Mouse (Mus musculus) forebrain, embryonic 11.5 days (tissue): Measurements from ENCODE around the gene Isoc2a. TPM values are rescaled to one million over a fixed set of nuclear protein-coding genes. Genes with fewer than 3 reads are reported as not detected.

Experiments
- ATAC-seq: fragments of 200-750 bp; cut with Nextera tagmentation; replicated peaks from 2 replicates; pipeline ENCODE4 v1.8.0; 2017; ENCODE audit warnings: moderate TSS enrichment; ENCODE audit not compliant: low FRiP score
- DNase-seq: peaks from one replicate; pipeline ENCODE4 v3.0.0-alpha.2; 2017; ENCODE audit warnings: low spot score
- H3K27ac ChIP-seq: fragments of 300-500 bp; sonication (generic); 2 replicates; pipeline ENCODE4 v1.5.1; 2014; ENCODE audit warnings: low read depth, low read length
- H3K27me3 ChIP-seq: fragments of 300-500 bp; sonication (generic); 2 replicates; pipeline ENCODE4 v1.6.1; 2014; ENCODE audit warnings: mild to moderate bottlenecking, low read length, mixed read lengths; ENCODE audit not compliant: control insufficient read depth, insufficient read depth
- H3K36me3 ChIP-seq: fragments of 300-500 bp; sonication (generic); 2 replicates; pipeline ENCODE4 v1.6.1; 2014; ENCODE audit warnings: mild to moderate bottlenecking, low read length, moderate library complexity, mixed read lengths; ENCODE audit not compliant: control insufficient read depth, insufficient read depth
- H3K4me1 ChIP-seq: fragments of 300-500 bp; sonication (generic); replicated peaks from 2 replicates; pipeline ENCODE4 v1.6.1; 2014; ENCODE audit warnings: low read length, mixed read lengths; ENCODE audit not compliant: control insufficient read depth, insufficient read depth
- H3K4me2 ChIP-seq: fragments of 300-500 bp; sonication (generic); 2 replicates; pipeline ENCODE4 v1.6.1; 2014; ENCODE audit warnings: low read depth, mild to moderate bottlenecking, low read length, moderate library complexity, mixed read lengths; ENCODE audit not compliant: severe bottlenecking
- H3K4me3 ChIP-seq: fragments of 300-500 bp; sonication (generic); 2 replicates; pipeline ENCODE4 v1.5.1; 2014; ENCODE audit warnings: low read depth, low read length
- H3K9ac ChIP-seq: fragments of 300-500 bp; sonication (generic); 2 replicates; pipeline ENCODE4 v1.6.1; 2014; ENCODE audit warnings: low read length
- H3K9me3 ChIP-seq: fragments of 300-500 bp; sonication (generic); 2 replicates; pipeline ENCODE4 v1.6.1; 2016; ENCODE audit warnings: low read length, mixed read lengths; ENCODE audit not compliant: control insufficient read depth
- WGBS: fragments of 180-500 bp; shearing (Covaris S2); extraction: QIAGEN DNeasy Blood & Tissue Kit; methylation state at CpG from one replicate; pipeline ENCODE4 v1.1.7; 2014; 5-methylcytosine and 5-hydroxymethylcytosine counted together
- polyA plus RNA-seq: library from polyadenylated mRNA; unstranded; fragments of >200 nt; fragmentation: Nextera tagmentation; extraction: Ambion mirVana; gene quantifications from 2 replicates; pipeline ENCODE4 v1.2.1, GENCODE M21; 2014

Gene Isoc2a
- polyA plus RNA-seq, 1 experiment from 2014 or later, result 0.75 TPM

DNA sequence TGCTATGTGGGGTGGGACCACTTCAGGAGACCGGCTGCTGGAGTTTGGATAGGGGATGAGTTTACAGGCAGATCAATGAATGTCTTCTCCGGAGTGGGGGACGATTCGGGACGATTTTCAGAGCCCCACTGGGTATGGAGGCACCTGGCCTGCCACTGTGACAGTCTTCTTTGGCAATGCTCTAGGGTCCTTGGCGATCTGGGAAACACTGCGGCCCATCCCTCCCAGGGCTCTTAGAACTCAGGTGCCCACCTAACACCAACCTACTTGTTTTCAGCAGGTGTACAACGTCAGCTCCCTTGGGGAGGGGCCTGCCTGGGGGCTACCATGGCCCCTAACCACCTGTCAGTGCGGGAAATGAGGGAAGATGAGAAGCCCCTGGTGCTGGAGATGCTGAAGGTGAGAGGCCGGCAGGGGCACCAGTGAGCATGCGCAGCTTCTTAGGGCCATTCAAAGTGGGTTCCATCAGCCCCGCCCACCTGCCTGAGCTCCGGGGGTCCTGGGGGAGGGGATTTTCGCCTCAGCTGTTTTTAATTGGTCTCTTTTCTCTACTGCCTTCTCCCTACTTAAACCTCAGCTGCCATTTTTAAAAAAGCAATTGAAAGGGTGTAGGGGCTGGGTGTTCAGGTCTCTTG is 46.1 kb downstream of the Isoc2a start:
- H3K27me3 ChIP-seq, result no peaks in the 10 kb centered on the region
- H3K9ac ChIP-seq, result peak overlapping the region; percentile 71
- H3K4me1 ChIP-seq, result peaks cover 45% of the 10 kb centered on the region
- peak overlapping the region; percentile 81 for H3K4me2 ChIP-seq
- ATAC-seq (peak; percentile 53), DNase-seq (peak; percentile 93)
- no peaks in the 10 kb centered on the region for H3K9me3 ChIP-seq
- peaks cover 5% of the 10 kb centered on the region; the same call in 1 of the 2 replicates for H3K36me3 ChIP-seq
- H3K4me3 ChIP-seq, result peak overlapping the region; percentile 31
- WGBS, result under 1% methylated on average over 14 of the region's 14 CpGs
- H3K27ac ChIP-seq, result peak overlapping the region; percentile 97

DNA sequence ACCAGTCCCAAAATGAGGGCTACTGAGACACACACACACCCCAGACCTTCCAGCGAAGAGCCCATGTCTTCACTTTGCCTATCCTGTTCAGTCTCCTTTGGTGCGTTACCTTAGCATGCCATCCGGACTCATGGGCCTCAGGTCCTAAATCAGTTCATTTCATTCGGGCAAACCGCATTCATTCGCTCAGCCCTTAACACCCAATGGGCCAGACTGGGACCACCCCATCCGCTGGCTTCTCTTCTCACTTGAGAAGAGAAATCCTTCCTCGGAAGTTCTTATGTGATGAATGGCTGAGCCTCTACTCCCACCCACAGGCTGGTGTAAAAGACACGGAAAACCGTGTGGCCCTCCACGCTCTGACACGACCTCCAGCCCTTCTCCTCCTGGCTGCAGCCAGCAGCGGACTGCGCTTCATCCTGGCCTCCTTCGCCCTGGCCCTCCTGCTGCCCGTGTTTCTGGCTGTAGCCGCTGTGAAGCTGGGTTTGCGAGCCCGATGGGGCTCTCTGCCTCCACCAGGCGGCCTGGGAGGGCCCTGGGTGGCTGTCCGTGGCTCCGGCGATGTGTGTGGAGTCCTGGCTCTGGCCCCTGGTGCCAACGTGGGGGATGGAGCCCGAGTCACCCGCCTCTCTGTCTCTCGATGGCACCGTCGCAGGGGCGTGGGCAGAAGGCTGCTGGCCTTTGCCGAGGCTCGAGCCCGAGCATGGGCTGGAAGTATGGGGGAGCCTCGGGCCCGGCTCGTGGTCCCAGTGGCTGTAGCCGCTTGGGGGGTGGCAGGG is 46.8 kb downstream of the Isoc2a start:
- Histone ChIP-seq H3K4me2 (peak overlapping the region; percentile 81), H3K27ac (peak overlapping the region; percentile 97), H3K4me3 (peak overlapping the region; percentile 31), H3K36me3 (peaks cover 5% of the 10 kb centered on the region; the same call in 1 of the 2 replicates), H3K9me3 (no peaks in the 10 kb centered on the region), H3K4me1 (peaks cover 45% of the 10 kb centered on the region), H3K9ac (peak overlapping the region; percentile 71), H3K27me3 (no peaks in the 10 kb centered on the region)
- ATAC-seq (no peak; the same call in 1 of the 2 replicates), DNase-seq (peak; percentile 74)
- WGBS, result 3% methylated on average over 37 of the region's 37 CpGs

DNA sequence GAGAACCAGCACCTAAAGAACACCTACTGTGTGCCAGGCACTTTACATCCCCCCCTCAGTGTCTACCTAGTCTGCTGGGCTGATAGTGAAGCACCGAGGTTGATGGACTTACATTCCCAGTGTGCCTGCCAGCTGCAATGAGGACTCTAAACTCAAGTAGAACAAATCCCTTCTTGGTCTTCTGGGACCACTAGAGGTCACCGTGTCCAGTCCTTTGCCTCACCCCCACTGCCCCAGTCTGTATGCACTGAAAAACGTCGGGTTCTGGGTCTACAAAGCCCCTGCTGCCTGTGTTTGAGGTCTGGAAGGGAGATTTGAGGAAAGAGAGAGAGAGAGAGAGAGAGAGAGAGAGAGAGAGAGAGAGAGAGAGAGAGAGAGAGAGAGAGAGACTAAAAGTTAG is 47.5 kb downstream of the Isoc2a start:
- no peak for ATAC-seq
- Histone ChIP-seq H3K4me2 (peak overlapping the region; percentile 81), H3K27me3 (no peaks in the 10 kb centered on the region), H3K36me3 (peaks cover 5% of the 10 kb centered on the region; the same call in 1 of the 2 replicates), H3K27ac (peak overlapping the region; percentile 97), H3K4me1 (peaks cover 45% of the 10 kb centered on the region), H3K9ac (peak overlapping the region; percentile 71), H3K4me3 (peak overlapping the region; percentile 31), H3K9me3 (no peaks in the 10 kb centered on the region)
- 10% methylated on average over 4 of the region's 4 CpGs for WGBS
- peak; percentile 58 for DNase-seq

DNA sequence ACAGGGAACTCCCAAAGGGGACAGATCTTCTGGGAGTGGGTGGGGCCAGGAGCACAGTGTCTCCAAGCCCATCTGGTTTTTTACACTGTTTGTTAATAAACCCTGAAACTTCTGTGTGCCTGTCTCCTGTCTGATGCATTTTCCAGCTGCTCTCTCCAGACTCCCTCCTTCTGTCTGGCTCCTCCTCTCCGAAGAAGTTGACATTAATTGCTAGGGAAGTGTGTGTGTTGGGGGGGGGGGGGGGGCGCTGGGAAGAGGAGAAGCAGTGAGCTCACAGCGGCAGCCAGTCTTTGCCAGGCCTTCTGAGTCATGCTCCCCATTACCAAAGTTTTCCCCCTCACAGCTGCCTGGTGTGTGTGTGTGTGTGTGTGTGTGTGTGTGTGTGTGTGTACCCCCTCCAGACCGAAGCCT is 47.9 kb downstream of the Isoc2a start:
- 7% methylated on average over 4 of the region's 4 CpGs for WGBS
- Histone ChIP-seq H3K4me3 (no peak overlapping the region), H3K9ac (peak overlapping the region; percentile 35; the same call in 1 of the 2 replicates), H3K4me1 (peaks cover 45% of the 10 kb centered on the region), H3K9me3 (no peaks in the 10 kb centered on the region), H3K27ac (peak overlapping the region; percentile 97), H3K27me3 (no peaks in the 10 kb centered on the region), H3K4me2 (peak overlapping the region; percentile 18; the same call in 1 of the 2 replicates), H3K36me3 (peaks cover 4% of the 10 kb centered on the region; the same call in 1 of the 2 replicates)
- ATAC-seq (no peak), DNase-seq (peak; percentile 64)

DNA sequence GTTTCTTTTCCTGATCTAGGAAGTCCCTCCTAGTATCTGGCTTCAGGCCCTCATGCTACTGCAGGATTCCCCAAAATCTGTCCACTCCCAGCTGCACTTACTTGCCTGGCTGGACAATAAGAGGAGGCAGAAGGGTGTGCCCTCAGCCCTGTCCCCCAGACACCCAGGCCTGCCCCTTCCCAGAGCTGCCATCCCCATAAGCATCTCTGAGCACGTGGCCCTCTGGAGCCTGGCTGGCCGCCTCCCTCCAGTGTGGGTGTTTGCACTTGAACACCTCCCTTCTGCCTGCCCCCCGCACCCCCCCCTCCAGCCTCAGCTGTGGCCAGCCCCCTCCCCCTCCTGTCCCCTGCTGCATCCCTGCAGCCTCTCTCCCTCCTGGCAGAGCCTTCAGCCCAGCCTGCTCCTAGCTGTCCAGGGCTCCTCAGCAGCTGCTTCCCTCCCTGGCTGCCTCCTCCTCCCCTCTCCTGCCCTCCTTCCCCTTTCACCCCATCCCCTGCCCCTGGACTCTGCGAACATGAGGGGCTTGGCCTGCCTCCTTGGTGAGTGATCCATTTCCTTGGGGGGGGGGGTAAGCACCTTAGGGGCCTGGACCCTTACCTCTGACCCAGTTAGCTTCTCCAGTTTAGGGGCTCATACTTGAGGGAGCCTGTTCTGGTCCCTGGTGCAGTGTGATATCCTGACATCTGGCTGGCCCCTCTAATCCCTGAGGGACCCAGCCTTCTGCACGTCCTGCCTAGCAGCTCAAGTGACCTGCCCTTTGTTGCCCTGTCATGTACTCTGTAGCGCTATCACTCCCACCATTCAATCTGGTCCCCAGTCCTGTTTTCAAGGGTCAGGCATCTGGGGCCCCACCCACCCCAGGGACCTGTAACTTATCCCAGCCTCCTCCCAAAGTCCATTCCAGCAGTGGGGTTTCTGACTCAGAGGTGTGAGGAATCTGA is 48.8 kb downstream of the Isoc2a start, which contains the start of gene Ssc5d:
TSS of gene Ssc5d (plus strand) at position 345 of the 941 bp plus-strand sequence.
- no peak within 1 kb of the TSS for H3K4me3 ChIP-seq
- ATAC-seq (peak; percentile 14; the same call in 1 of the 2 replicates), DNase-seq (peak; percentile 72)
- H3K27ac ChIP-seq, result peak within 1 kb of the TSS; percentile 97
- peak within 1 kb of the TSS; percentile 18; the same call in 1 of the 2 replicates for H3K4me2 ChIP-seq
- peaks cover 43% of the 10 kb centered on the region for H3K4me1 ChIP-seq
- 2% methylated on average over 5 of the region's 6 CpGs for WGBS
- peaks cover 2% of the 10 kb centered on the region; the same call in 1 of the 2 replicates for H3K36me3 ChIP-seq
- H3K9ac ChIP-seq, result peak within 1 kb of the TSS; percentile 71
- no peaks in the 10 kb centered on the region for H3K27me3 ChIP-seq
- no peaks in the 10 kb centered on the region for H3K9me3 ChIP-seq

DNA sequence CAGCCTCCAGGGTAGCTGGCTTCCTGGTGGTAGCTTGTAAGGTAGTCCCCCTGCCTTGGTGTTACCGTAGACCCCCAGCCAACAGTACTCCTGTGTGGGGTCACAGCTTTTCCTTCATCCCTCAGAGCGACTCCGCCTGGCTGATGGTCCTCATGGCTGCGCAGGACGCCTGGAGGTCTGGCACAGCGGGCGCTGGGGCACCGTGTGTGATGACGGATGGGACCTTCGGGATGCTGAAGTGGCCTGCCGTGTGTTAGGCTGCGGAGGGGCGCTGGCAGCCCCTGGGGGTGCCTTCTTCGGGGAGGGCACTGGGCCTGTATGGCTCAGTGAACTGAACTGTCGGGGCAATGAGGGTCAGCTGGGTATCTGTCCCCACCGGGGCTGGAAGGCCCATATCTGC is 49.9 kb downstream of the Isoc2a start:
- WGBS, result 80% methylated on average over 16 of the region's 16 CpGs
- no peaks in the 10 kb centered on the region for H3K9me3 ChIP-seq
- H3K27ac ChIP-seq, result 0 out of 2 replicates have a peak overlapping the region, but pooled peaks have one; percentile 12
- no peak overlapping the region for H3K9ac ChIP-seq
- H3K36me3 ChIP-seq, result no peaks in the 10 kb centered on the region
- H3K4me2 ChIP-seq, result no peak overlapping the region
- no peak overlapping the region for H3K4me3 ChIP-seq
- peaks cover 37% of the 10 kb centered on the region for H3K4me1 ChIP-seq
- ATAC-seq (no peak), DNase-seq (peak; percentile 52)
- H3K27me3 ChIP-seq, result no peaks in the 10 kb centered on the region

DNA sequence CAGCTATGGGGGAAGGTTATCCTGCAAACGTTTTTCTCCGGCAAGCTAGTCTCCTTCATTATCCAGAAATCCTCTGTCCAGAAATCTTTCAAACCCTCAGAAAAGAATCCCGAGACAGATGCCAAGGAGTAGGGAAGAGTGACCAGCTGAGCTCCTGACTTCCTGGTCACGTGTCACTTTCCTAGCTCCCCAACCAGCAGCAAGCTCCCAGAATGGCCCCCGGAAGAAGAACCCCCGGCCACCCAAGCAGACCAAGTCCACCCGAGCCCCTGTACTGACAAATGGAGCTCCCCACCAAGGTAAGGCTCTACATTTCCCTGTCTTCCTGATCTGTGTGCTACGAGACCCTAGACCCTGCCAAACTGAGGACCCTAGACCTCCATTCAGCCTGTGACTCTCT is 50.8 kb downstream of the Isoc2a start:
- no peak overlapping the region for H3K27ac ChIP-seq
- no peak overlapping the region for H3K4me2 ChIP-seq
- DNase-seq, result no peak
- H3K4me1 ChIP-seq, result peaks cover 32% of the 10 kb centered on the region
- H3K9ac ChIP-seq, result no peak overlapping the region
- no peaks in the 10 kb centered on the region for H3K9me3 ChIP-seq
- no peak overlapping the region for H3K4me3 ChIP-seq
- no peak for ATAC-seq
- no peaks in the 10 kb centered on the region for H3K36me3 ChIP-seq
- H3K27me3 ChIP-seq, result no peaks in the 10 kb centered on the region
- WGBS, result 65% methylated on average over 8 of the region's 8 CpGs

DNA sequence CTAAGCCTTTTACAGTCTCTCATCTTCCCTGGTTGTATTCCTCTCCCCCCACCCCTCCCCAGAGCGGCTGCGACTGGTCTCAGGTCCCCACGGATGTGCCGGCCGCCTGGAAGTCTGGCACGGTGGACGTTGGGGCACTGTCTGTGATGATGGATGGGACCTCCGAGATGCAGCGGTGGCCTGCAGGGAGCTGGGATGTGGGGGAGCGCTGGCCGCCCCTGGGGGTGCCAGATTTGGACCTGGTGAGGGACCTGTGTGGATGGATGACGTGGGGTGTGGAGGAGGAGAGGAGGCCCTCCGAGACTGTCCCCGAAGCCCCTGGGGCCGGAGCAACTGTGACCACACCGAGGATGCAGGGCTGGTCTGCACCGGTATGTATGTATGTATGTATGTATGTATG is 51.4 kb downstream of the Isoc2a start:
- DNase-seq (no peak), ATAC-seq (no peak)
- 89% methylated on average over 17 of the region's 17 CpGs for WGBS
- Histone ChIP-seq H3K4me1 (peaks cover 28% of the 10 kb centered on the region), H3K36me3 (no peaks in the 10 kb centered on the region), H3K27me3 (no peaks in the 10 kb centered on the region), H3K9ac (no peak overlapping the region), H3K4me2 (no peak overlapping the region), H3K27ac (no peak overlapping the region), H3K4me3 (no peak overlapping the region), H3K9me3 (no peaks in the 10 kb centered on the region)
